Mouse (Mus musculus): Measurements from ENCODE around the gene Lrrc63. TPM values are rescaled to one million over a fixed set of nuclear protein-coding genes. Genes with fewer than 3 reads are reported as not detected.

The Lrrc63 gene
- total RNA-seq (2023): not detected

GRCm38 (mm10) chr14:75130501-75131318, at the start of gene Lrrc63, which contains the start of gene Lcp1:
TSS of gene Lrrc63 (minus strand) at chr14:75130881.
TSS of gene Lcp1 (plus strand) at chr14:75131101.

Other genes starting within 250 kb of the Lrrc63 start
- gene Lrch1, start 183.0 kb downstream of the Lrrc63 start, total RNA-seq (2023): 108 TPM
- 7.1 TPM for gene Rubcnl, start 114.9 kb downstream of the Lrrc63 start, total RNA-seq (2023)
- 451 TPM for gene Lcp1, start 220 bp upstream of the Lrrc63 start, total RNA-seq (2023)
- gene Cpb2, start 111.4 kb upstream of the Lrrc63 start, total RNA-seq (2023): not detected
- gene Zc3h13, start 153.5 kb upstream of the Lrrc63 start, total RNA-seq (2023): 67.1 TPM

Measured in CD4-positive naive resting alpha-beta T cell, adult 76 days (primary cell).